Mouse (Mus musculus): ENCODE measurements around the gene Slx4ip.

GRCm38 (mm10) chr2:137073473-137074312 is 182.7 kb downstream of the Slx4ip start:
- no peak for TF ChIP-seq CTCF (IDR thresholded peaks at IDR 0.05; ENCODE audit: borderline replicate concordance, control insufficient read depth, extremely low read depth, insufficient read depth, low read length, poor library complexity)
- no peak for TF ChIP-seq POLR2A (IDR thresholded peaks at IDR 0.05; ENCODE audit: control insufficient read depth, extremely low read depth, insufficient read depth, low read length, poor library complexity)

Data from thymus, adult 2 months (tissue).